Mouse (Mus musculus) heart, embryonic 13.5 days (tissue): ENCODE results near the gene Slc30a7. TPM values are rescaled to one million over a fixed set of nuclear protein-coding genes. Genes with fewer than 3 reads are reported as not detected.

ENCODE experiments used
- ATAC-seq: fragments of 200-750 bp; cut with Nextera tagmentation; 2 replicates; pipeline ENCODE4 v1.8.0; 2017; ENCODE audit warnings: moderate TSS enrichment; ENCODE audit not compliant: insufficient number of reproducible peaks, low FRiP score, low TSS enrichment; ENCODE audit errors: extremely low read depth
- H3K27ac ChIP-seq: fragments of 300-500 bp; sonication (generic); replicated peaks from 2 replicates; pipeline ENCODE4 v1.5.1; 2015; ENCODE audit warnings: moderate library complexity, mild to moderate bottlenecking, inconsistent platforms
- H3K27me3 ChIP-seq: fragments of 300-500 bp; sonication (generic); replicated peaks from 2 replicates; pipeline ENCODE4 v1.6.1; 2015; ENCODE audit warnings: mild to moderate bottlenecking, inconsistent platforms
- H3K36me3 ChIP-seq: fragments of 300-500 bp; sonication (generic); 2 replicates; pipeline ENCODE4 v1.6.1; 2015; ENCODE audit warnings: mild to moderate bottlenecking, inconsistent platforms
- H3K4me1 ChIP-seq: fragments of 300-500 bp; sonication (generic); 2 replicates; pipeline ENCODE4 v1.6.1; 2015; ENCODE audit warnings: inconsistent platforms
- H3K4me2 ChIP-seq: fragments of 300-500 bp; sonication (generic); 2 replicates; pipeline ENCODE4 v1.6.1; 2015; ENCODE audit warnings: inconsistent platforms, mild to moderate bottlenecking, moderate library complexity
- H3K4me3 ChIP-seq: fragments of 300-500 bp; sonication (generic); 2 replicates; pipeline ENCODE4 v1.5.1; 2015; ENCODE audit warnings: moderate library complexity, mild to moderate bottlenecking, inconsistent platforms
- H3K9ac ChIP-seq: fragments of 300-500 bp; sonication (generic); 2 replicates; pipeline ENCODE4 v1.6.1; 2015; ENCODE audit warnings: inconsistent platforms, mild to moderate bottlenecking, moderate library complexity
- H3K9me3 ChIP-seq: fragments of 300-500 bp; sonication (generic); 2 replicates; pipeline ENCODE4 v1.6.1; 2016; ENCODE audit warnings: inconsistent platforms
- WGBS: fragments of 180-500 bp; shearing (Covaris S2); methylation state at CpG from one replicate; pipeline ENCODE4 v1.1.7; 2015; ENCODE audit warnings: mixed read lengths; 5-methylcytosine and 5-hydroxymethylcytosine counted together
- polyA plus RNA-seq: library from polyadenylated mRNA; unstranded; fragments of >200 nt; fragmentation: Nextera tagmentation; extraction: Ambion mirVana; gene quantifications from 2 replicates; pipeline ENCODE4 v1.2.1, GENCODE M21; 2015

The Slc30a7 gene
- polyA plus RNA-seq, 1 experiment from 2014 or later = 17.4 TPM

DNA sequence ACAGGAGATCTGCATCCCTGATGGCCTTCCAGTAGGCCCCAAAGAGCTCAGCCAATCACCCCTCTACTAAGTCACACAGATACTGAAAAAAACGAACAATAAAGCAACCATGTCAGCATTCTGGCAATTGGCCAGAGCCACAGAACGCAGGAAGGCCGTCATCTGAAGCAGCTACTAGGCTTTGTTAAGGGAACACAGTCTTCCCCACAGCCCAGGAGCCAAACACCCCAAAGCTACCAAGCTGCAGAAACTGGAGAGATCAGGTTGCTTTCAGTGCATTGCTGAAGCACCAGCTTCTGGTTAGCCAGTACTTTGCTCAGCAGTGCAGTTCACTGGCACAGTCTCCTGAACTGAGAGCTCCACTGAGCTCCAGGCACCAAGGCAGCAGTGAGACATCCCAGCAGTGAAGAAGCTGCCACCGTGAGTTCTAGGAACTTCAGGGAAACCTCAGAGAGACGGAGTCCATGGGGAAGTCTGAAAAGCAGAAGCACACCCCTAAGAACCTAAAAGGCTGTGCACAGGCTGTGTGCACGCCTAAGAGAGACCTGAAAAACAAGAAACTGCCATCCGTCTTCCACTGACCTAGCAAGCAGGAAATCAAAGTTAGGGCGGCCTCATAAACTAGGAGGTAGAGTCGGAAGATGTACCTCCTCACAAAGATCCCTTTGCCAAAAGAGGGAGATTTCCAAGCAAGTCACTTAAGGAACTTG lies 21.9 kb downstream of the Slc30a7 start:
- peaks cover 6% of the 10 kb centered on the region; the same call in 1 of the 2 replicates for H3K4me1 ChIP-seq
- no peak overlapping the region for H3K4me2 ChIP-seq
- ATAC-seq = no peak
- no peaks in the 10 kb centered on the region for H3K9me3 ChIP-seq
- peak overlapping the region; percentile 33; the same call in 1 of the 2 replicates for H3K9ac ChIP-seq
- no peaks in the 10 kb centered on the region for H3K27me3 ChIP-seq
- 69% methylated on average over 9 of the region's 9 CpGs for WGBS
- peaks cover 87% of the 10 kb centered on the region for H3K36me3 ChIP-seq
- H3K4me3 ChIP-seq = no peak overlapping the region
- H3K27ac ChIP-seq = 0 out of 2 replicates have a peak overlapping the region, but pooled peaks have one; percentile 15

DNA sequence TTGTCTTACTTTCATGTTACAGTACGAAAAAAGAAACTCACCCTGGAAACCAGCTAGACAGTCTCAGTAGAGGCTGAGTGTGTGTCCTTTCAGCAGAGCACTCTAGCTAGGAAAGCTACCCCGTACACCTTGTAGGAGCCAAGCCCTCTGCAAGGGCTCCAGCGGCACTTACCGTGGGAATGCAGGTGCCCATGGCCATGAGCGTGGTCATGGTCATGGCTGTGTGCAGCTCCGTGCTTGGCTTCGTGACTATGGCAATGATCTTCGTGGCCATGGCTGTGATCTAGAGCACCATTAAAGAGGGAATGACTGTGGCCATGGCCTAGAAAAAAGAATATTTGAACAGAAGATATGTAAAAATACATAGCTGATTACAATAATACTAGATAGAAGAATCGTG lies 22.6 kb downstream of the Slc30a7 start:
- Histone ChIP-seq H3K36me3 (peaks cover 82% of the 10 kb centered on the region), H3K9me3 (no peaks in the 10 kb centered on the region), H3K4me1 (peaks cover 6% of the 10 kb centered on the region; the same call in 1 of the 2 replicates), H3K9ac (no peak overlapping the region), H3K4me2 (no peak overlapping the region), H3K27ac (no peak overlapping the region), H3K27me3 (no peaks in the 10 kb centered on the region), H3K4me3 (no peak overlapping the region)
- WGBS = 94% methylated on average over 9 of the region's 9 CpGs
- ATAC-seq = no peak

DNA sequence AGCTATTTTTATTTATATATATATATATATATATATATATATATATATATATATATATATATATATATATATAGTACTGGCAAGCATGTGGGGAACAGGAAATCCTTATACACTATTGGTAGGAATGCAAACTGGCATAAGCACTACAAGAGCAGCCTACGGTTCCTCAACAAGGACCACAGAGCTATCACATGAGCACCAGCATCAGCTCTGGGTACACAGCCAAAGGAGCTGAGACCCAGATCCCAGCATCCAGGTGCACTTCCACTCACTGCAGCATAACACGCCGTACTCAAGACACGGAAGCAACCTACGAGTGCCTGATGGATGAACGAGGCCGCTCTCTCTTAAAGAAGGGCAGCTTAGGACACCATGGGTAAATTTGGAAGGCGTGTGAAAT lies 24.0 kb downstream of the Slc30a7 start:
- Histone ChIP-seq H3K4me2 (no peak overlapping the region), H3K27me3 (no peaks in the 10 kb centered on the region), H3K4me3 (no peak overlapping the region), H3K27ac (no peak overlapping the region), H3K9me3 (no peaks in the 10 kb centered on the region), H3K9ac (no peak overlapping the region), H3K36me3 (peaks cover 74% of the 10 kb centered on the region), H3K4me1 (peaks cover 6% of the 10 kb centered on the region; the same call in 1 of the 2 replicates)
- no peak for ATAC-seq
- WGBS = 91% methylated on average over 8 of the region's 8 CpGs

DNA sequence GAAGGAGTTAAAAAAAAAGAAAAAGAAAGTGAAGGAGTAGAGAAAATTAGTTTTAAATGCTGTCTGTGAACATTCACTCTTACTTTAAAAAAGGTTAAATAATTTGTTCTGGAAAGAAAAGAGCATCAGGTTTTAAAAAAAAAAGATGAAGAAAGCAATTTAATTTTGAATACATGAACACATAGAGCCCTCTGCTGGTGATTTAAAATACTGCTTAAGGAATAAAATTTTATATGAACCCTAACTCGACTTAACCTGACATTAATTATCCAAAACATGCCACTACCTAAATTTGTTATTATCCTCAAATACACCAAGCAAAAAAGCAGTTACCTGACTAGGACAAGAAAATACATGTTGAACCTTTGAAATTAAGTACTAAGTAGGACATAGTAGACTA lies 28.2 kb downstream of the Slc30a7 start:
- no peak for ATAC-seq
- Histone ChIP-seq H3K4me1 (peaks cover 9% of the 10 kb centered on the region), H3K27ac (no peak overlapping the region), H3K9me3 (no peaks in the 10 kb centered on the region), H3K27me3 (no peaks in the 10 kb centered on the region), H3K36me3 (peaks cover 73% of the 10 kb centered on the region), H3K4me3 (no peak overlapping the region), H3K4me2 (no peak overlapping the region), H3K9ac (no peak overlapping the region)
- WGBS = 33% methylated on average over 1 of the region's 1 CpGs

DNA sequence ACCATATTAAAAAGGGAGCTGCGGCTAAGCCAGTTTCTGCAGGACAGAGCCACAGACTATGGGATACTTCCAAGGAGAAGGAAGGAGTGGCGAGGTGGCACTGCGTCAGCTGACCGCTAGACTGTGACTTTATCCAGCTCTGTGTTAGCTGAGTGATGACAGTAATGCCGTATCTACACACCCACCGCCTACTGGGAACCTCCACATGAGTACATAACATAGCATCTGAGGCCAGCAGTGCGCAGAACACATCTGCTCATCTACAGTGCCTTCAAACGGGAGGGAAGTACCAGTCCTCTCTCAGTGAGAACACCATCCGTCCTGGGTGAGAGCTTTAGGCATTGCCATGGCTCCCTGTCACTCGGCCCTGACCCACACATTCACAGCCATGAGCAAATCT lies 32.2 kb downstream of the Slc30a7 start:
- Histone ChIP-seq H3K4me1 (peaks cover 9% of the 10 kb centered on the region), H3K27ac (no peak overlapping the region), H3K4me2 (no peak overlapping the region), H3K4me3 (no peak overlapping the region), H3K27me3 (no peaks in the 10 kb centered on the region), H3K9me3 (no peaks in the 10 kb centered on the region), H3K36me3 (peaks cover 80% of the 10 kb centered on the region), H3K9ac (no peak overlapping the region)
- WGBS = 51% methylated on average over 10 of the region's 10 CpGs
- ATAC-seq = no peak; the same call in 1 of the 2 replicates

DNA sequence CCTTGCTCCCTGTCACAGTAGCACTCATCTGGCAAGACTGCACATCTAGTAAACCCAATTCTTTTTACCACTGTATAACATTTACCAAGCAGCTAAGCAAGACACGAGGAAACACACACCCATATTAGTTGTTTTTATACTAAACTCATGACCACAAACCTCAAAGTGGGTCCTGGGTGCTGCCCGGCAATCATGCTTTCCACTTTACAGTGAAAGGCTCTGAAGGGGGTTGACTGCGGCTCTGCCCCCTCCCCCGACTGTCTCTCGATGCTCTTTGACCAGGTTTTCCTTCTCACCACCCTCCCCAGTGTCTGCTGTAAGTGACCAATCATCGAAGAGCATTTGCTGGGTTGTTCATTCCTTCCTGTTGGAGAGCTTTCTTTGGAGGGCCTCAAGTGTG lies 33.0 kb downstream of the Slc30a7 start:
- Histone ChIP-seq H3K4me1 (peaks cover 9% of the 10 kb centered on the region), H3K9me3 (no peaks in the 10 kb centered on the region), H3K9ac (no peak overlapping the region), H3K36me3 (peaks cover 82% of the 10 kb centered on the region), H3K27ac (no peak overlapping the region), H3K4me2 (no peak overlapping the region), H3K27me3 (no peaks in the 10 kb centered on the region), H3K4me3 (no peak overlapping the region)
- WGBS = 86% methylated on average over 6 of the region's 6 CpGs
- ATAC-seq = no peak

DNA sequence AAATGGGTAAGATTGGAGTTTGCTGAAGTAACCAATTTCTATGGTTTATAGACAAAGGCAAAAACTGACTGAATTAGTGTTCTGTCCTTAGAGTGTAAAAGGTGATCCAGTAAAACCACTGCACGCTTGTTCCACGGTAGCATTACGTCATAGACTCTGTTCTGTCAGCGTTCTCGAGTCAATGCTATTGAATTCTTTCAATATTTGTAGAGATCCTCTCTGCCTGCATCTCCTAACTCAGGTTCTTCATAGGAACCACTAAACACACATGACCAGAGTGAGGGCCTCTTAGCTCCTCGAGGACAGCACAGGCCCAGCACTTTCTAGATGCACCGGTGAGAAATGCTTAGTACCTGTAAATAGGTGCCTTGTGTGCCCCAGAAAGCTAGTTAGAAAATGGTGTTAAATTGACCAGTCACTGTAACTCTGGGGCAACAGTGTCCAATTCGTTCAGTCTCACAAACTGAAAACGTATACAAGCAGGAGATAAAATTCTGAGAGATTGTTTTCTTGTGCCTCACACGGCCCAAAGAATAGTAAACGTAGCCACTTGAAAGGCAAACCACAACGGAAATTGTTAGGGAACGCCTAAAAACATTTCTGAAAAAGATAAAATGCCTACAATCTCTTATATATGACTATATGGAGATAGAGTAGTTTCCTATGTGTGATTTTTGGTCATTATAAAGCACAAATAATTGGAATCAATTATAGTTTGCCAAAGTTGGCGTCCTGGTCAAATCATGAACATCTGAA lies 35.1 kb downstream of the Slc30a7 start:
- Histone ChIP-seq H3K27ac (no peak overlapping the region), H3K4me2 (no peak overlapping the region), H3K4me1 (peaks cover 9% of the 10 kb centered on the region), H3K9me3 (no peaks in the 10 kb centered on the region), H3K27me3 (no peaks in the 10 kb centered on the region), H3K36me3 (peaks cover 69% of the 10 kb centered on the region), H3K9ac (no peak overlapping the region), H3K4me3 (no peak overlapping the region)
- 85% methylated on average over 14 of the region's 14 CpGs for WGBS
- ATAC-seq = no peak

DNA sequence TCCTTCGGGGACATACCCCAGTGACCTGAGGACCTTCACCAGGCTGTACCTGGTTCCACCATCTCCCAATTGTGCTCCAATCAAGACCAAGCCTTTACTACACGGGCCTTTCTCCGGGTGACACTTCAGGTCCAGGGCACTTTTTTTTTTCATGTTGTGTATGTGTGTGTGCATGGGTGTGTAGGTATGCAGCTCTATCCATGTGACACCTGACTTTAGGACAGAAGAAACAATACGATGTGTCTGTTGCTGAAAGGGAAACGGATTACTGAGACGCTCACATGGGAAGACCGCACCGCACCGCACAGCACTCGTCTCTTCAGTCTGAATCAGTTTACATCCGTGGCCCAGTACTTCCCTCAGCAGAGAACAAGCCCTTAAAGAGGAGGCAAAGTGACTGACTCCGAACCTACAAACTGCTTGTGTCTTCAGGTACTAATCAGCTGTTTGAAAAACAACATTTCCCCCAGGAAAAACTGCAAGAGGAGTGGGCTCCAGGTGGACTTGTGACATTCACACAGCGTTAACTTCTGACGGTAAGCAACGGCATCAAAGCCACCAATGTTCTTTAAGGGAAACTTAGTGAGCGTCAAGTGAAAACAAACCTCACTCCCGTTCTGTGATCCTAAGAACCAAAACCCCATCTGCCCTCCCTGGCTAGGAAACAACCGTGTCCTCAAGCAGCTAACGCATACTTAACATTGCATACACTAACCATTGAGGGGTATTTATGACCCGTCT lies 36.0 kb downstream of the Slc30a7 start:
- Histone ChIP-seq H3K4me3 (no peak overlapping the region), H3K4me1 (peaks cover 9% of the 10 kb centered on the region), H3K9ac (no peak overlapping the region), H3K9me3 (no peaks in the 10 kb centered on the region), H3K27ac (no peak overlapping the region), H3K27me3 (no peaks in the 10 kb centered on the region), H3K4me2 (no peak overlapping the region), H3K36me3 (peaks cover 65% of the 10 kb centered on the region)
- 90% methylated on average over 20 of the region's 20 CpGs for WGBS
- no peak for ATAC-seq

DNA sequence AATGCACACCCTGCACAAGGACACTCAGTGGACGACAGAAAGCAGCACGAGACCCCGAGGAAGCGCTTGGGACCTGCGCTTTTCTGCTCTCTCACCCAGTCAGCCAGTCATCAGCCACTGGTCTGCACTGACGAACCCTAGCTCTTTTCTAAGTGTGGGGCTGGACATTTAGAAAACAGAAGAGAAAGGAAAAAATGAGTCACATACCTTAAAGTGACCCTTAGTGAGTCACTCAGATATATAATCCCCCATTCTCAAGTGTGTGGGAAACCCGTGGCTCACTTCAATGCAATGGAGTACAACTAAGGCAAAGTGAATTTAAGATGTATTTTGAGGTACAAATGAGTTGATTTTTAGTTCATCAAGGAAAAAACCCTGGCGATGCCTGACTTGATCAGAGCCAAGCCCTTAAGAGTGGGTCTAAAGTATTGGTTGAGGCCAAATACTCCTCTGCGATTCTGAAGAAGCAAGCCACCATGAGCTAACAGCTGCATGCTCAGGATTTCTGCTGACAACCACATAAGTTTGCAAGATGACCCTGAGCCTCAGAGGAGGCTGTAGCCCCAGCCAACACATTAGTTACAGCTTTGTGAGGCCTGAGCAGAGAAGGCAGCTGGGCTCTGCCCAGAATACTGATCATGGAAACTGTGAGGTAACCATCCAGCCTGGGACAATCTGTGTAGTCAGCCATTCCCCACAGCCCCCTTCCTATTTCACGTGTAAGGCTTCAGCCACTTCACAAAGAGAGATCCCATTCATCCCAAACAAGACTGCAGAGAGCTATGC lies 38.3 kb downstream of the Slc30a7 start:
- ATAC-seq = no peak

DNA sequence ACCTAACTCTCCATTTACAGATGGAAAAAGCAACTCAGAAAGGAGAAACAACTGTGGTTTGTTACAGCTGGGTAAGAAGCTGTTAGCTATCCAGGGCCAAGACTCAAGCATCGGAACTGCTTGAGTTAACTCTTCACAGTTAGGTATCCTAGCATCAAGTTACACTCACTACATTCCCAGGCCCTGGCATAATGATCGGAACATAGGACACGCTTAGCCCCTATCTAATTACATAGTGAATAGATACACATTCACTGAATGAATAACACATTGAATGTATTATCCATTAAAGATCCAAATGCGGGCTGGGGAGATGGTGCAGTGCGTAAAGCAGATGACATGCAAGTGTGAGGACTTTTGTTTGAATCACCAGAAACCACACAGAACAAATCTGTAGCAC lies 43.1 kb downstream of the Slc30a7 start:
- Histone ChIP-seq H3K27me3 (no peaks in the 10 kb centered on the region), H3K9ac (no peak overlapping the region), H3K27ac (no peak overlapping the region), H3K4me1 (no peaks in the 10 kb centered on the region), H3K4me3 (no peak overlapping the region), H3K36me3 (peaks cover 26% of the 10 kb centered on the region), H3K9me3 (no peaks in the 10 kb centered on the region), H3K4me2 (no peak overlapping the region)
- ATAC-seq = no peak
- WGBS = 88% methylated on average over 5 of the region's 5 CpGs

More for the DNA sequence above, 38.3 kb downstream of the Slc30a7 start:
- no peak overlapping the region for H3K4me2 ChIP-seq
- H3K27ac ChIP-seq = 0 out of 2 replicates have a peak overlapping the region, but pooled peaks have one; percentile 7
- no peaks in the 10 kb centered on the region for H3K27me3 ChIP-seq
- H3K36me3 ChIP-seq = peaks cover 50% of the 10 kb centered on the region
- WGBS = 80% methylated on average over 10 of the region's 10 CpGs
- H3K9ac ChIP-seq = no peak overlapping the region
- no peaks in the 10 kb centered on the region for H3K9me3 ChIP-seq
- H3K4me3 ChIP-seq = no peak overlapping the region
- H3K4me1 ChIP-seq = no peaks in the 10 kb centered on the region

DNA sequence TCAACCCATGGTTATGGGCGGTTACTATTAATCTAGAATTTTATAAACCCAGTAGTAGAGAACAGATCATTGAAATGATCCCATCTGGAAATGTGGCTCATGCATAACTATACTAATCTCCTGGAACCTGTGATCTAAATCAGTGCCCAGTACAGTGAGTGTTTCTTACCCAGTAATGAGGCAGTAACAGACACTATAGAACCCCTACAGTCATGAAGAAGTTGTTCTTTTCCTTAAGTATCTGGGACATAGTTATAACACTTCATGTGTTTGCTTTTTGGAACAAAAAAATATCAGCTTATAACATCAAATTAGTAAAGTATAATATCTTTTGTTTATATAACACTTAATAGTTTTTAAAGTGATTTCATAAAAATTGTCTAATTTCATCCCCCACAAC lies 43.6 kb downstream of the Slc30a7 start:
- H3K4me3 ChIP-seq = no peak overlapping the region
- no peaks in the 10 kb centered on the region for H3K27me3 ChIP-seq
- no peak for ATAC-seq

More for the DNA sequence above, 43.6 kb downstream of the Slc30a7 start:
- Histone ChIP-seq H3K4me2 (no peak overlapping the region), H3K27ac (no peak overlapping the region), H3K4me1 (no peaks in the 10 kb centered on the region), H3K9ac (no peak overlapping the region), H3K36me3 (peaks cover 31% of the 10 kb centered on the region), H3K9me3 (no peaks in the 10 kb centered on the region)
- WGBS = 83% methylated on average over 1 of the region's 1 CpGs
